12 mouse cellular contexts compared by ENCODE assay signal in genomic region chr3:106131690-106132089, GRCm38 (mm10). TPM values are rescaled to one million over a fixed set of nuclear protein-coding genes. Genes with fewer than 3 reads are reported as not detected.
DNase-seq lines count a peak whose midpoint lies in the region; ATAC-seq and TF ChIP-seq lines count a peak whose summit lies in the region.
"Had no signal": no experiment of that assay in that cellular context is flagged by ENCODE, and none has a peak within 500 bp of the region (broad histone marks: within the 10 kb centered on the region; RNA-seq: fewer than 3 reads in every experiment).

No protein-coding gene starts in this region.

- H3K4me3 ChIP-seq in layer of hippocampus, adult 2 months, result no peak overlapping the region
- H3K4me3 ChIP-seq: erythroblast, embryonic 14.5 days; liver, embryonic 15.5 days had no signal

- H3K27ac ChIP-seq in layer of hippocampus, adult 2 months, result no peak overlapping the region
- H3K27ac ChIP-seq: liver, embryonic 15.5 days; stomach, postnatal 0 days had no signal

- no peak for TF ChIP-seq CTCF in layer of hippocampus, adult 2 months (conservative IDR thresholded peaks at IDR 0.05)

- ATAC-seq in cerebellum, adult (ENCODE audit: insufficient number of reproducible peaks, low FRiP score, low TSS enrichment), result peak; percentile 99
- ATAC-seq in neutrophil, adult 5-6 weeks (ENCODE audit: extremely low read depth, insufficient number of reproducible peaks, low FRiP score, poor library complexity, severe bottlenecking), result 0 out of 2 replicates have a peak, but pooled peaks have one; percentile 11

- peak; percentile 92 to 96 for DNase-seq in cerebellum, postnatal 14 days
- DNase-seq in layer of hippocampus, adult 2 months (ENCODE audit: low spot score in 2 of 2), result peak; percentile 95 to 97
- no peak for DNase-seq in ovary, adult 18-20 months (ENCODE audit: low spot score)
- DNase-seq in yolk sac, embryonic 10.5 days (ENCODE audit: low spot score), result no peak
- no peak for DNase-seq in lung, postnatal 25 days (ENCODE audit: low spot score)
- DNase-seq in embryo, embryonic 11 days, result no peak

RNA-seq across cellular contexts. Expression of gene Chia1, which starts 18.7 kb away (rescaled TPM):
- total RNA-seq in layer of hippocampus, adult 2 months (2021), result under 1 TPM; 0.42 to 0.87 TPM
- total RNA-seq in neutrophil, adult 5-6 weeks (2017), result not detected in 2 replicates
- total RNA-seq: G1E had no signal

RNA-seq across cellular contexts. Expression of gene Chil3, which starts 35.7 kb away (rescaled TPM):
- total RNA-seq in layer of hippocampus, adult 2 months (2021), result not detected
- 27.5 and 33.9 TPM in 2 replicates for total RNA-seq in neutrophil, adult 5-6 weeks (2017)
- total RNA-seq: G1E had no signal

Comparison
In these comparisons a context has a peak if more than half of its experiments do, and no peak if none do; other contexts are left out.
1. DNase-seq: peak in cerebellum, postnatal 14 days (2 of 2) and layer of hippocampus, adult 2 months (2 of 2); none in ovary, adult 18-20 months (single experiment), yolk sac, embryonic 10.5 days (single experiment), lung, postnatal 25 days (single experiment) and embryo, embryonic 11 days (single experiment).
2. RNA of gene Chil3, which starts 35.7 kb away (total RNA-seq): 27.5 to 33.9 TPM in neutrophil, adult 5-6 weeks; not detected in layer of hippocampus, adult 2 months; every median in the first group is over 10 times any median in the second.